Mouse (Mus musculus) liver, embryonic 14.5 days (tissue): ENCODE measurements around the gene Pinlyp. TPM values are rescaled to one million over a fixed set of nuclear protein-coding genes. Genes with fewer than 3 reads are reported as not detected.
"Not testable (repeated sequence)": the region's sequence is repeated elsewhere in the genome, so short reads cannot be mapped to it uniquely, and the experiment has no call there.

Experiments
- ATAC-seq: fragments of 200-750 bp; cut with Nextera tagmentation; 2 replicates; pipeline ENCODE4 v1.8.0; 2017; ENCODE audit warnings: moderate number of reproducible peaks, mild to moderate bottlenecking, moderate library complexity; ENCODE audit not compliant: insufficient read depth
- DNase-seq, 3 experiments: peaks; one replicate each; pipeline ENCODE4 v3.0.0-alpha.2; 2012 to 2013; ENCODE audit warnings: low read depth in 3 of 3, low spot score in 3 of 3
- H3K27ac ChIP-seq: fragments of 300-500 bp; sonication (generic); 2 replicates; pipeline ENCODE4 v1.5.1; 2014; ENCODE audit warnings: moderate library complexity, mild to moderate bottlenecking, control low read depth, inconsistent platforms
- H3K27me3 ChIP-seq: fragments of 300-500 bp; sonication (generic); 2 replicates; pipeline ENCODE4 v1.6.1; 2014; ENCODE audit warnings: mild to moderate bottlenecking, low read length, moderate library complexity; ENCODE audit not compliant: control insufficient read depth, insufficient read depth
- H3K36me3 ChIP-seq: fragments of 300-500 bp; sonication (generic); replicated peaks from 2 replicates; pipeline ENCODE4 v1.6.1; 2014; ENCODE audit warnings: low read depth; ENCODE audit not compliant: control insufficient read depth, insufficient read depth
- H3K4me1 ChIP-seq, 2 experiments: fragments of 200-500 bp in 1 of 2; fragments of 300-500 bp in 1 of 2; sonication (generic) in 1 of 2; replicated peaks; 2 replicates each; pipeline ENCODE4 v1.6.1; 2012 to 2014; ENCODE audit warnings: antibody characterized with exemption in 1 of 2, inconsistent platforms in 1 of 2, low read length in 1 of 2; ENCODE audit not compliant: control insufficient read depth in 2 of 2, insufficient read depth in 2 of 2
- H3K4me2 ChIP-seq: fragments of 300-500 bp; sonication (generic); 2 replicates; pipeline ENCODE4 v1.6.1; 2014; ENCODE audit warnings: low read depth, mild to moderate bottlenecking, control low read depth, moderate library complexity
- H3K4me3 ChIP-seq, 2 experiments: fragments of 200-500 bp in 1 of 2; fragments of 300-500 bp in 1 of 2; sonication (generic) in 1 of 2; 2 replicates each; pipeline ENCODE4 v1.5.1; 2012 to 2014; ENCODE audit warnings: low read depth in 2 of 2, low read length in 2 of 2, mild to moderate bottlenecking in 2 of 2, control low read depth in 1 of 2, inconsistent platforms in 1 of 2, moderate library complexity in 1 of 2; ENCODE audit not compliant: insufficient read depth in 1 of 2
- H3K9ac ChIP-seq: fragments of 300-500 bp; sonication (generic); replicated peaks from 2 replicates; pipeline ENCODE4 v1.6.1; 2014; ENCODE audit warnings: mild to moderate bottlenecking, control low read depth, moderate library complexity
- H3K9me3 ChIP-seq: fragments of 300-500 bp; sonication (generic); 2 replicates; pipeline ENCODE4 v1.6.1; 2016; ENCODE audit warnings: low read length, mixed read lengths; ENCODE audit not compliant: control insufficient read depth
- CTCF ChIP-seq: IDR thresholded peaks from 2 replicates; pipeline ENCODE4 v1.5.1; 2016; ENCODE audit warnings: antibody characterized with exemption, low read depth, control low read depth
- EP300 ChIP-seq: IDR thresholded peaks from 2 replicates; pipeline ENCODE4 v1.6.1; 2016; ENCODE audit warnings: antibody characterized with exemption, low read depth
- WGBS: fragments of 180-500 bp; shearing (Covaris S2); extraction: QIAGEN DNeasy Blood & Tissue Kit; methylation state at CpG from one replicate; pipeline ENCODE4 v1.1.7; 2014; ENCODE audit not compliant: insufficient replicate concordance; 5-methylcytosine and 5-hydroxymethylcytosine counted together
- polyA plus RNA-seq, 2 experiments: library from polyadenylated mRNA; depleted of rRNA in 1 of 2; stranded (reverse) in 1 of 2; unstranded in 1 of 2; fragments of >200 nt; fragmentation: Nextera tagmentation in 1 of 2; extraction: Ambion mirVana in 1 of 2; gene quantifications; 2 replicates each; pipeline versions ENCODE4 v1.2.1 to v1.2.3; 2012 to 2014

The Pinlyp gene
- polyA plus RNA-seq, 2 experiments: not detected

- no peak for DNase-seq
- Histone ChIP-seq H3K27me3 (no peaks in the 10 kb centered on the region; the same call in 1 of the 2 replicates), H3K4me1 (peaks cover under 1 to 10% of the 10 kb centered on the region in 2 experiments; a peak in 3 of 4 replicates), H3K9me3 (no peaks in the 10 kb centered on the region), H3K4me2 (no peak overlapping the region), H3K9ac (no peak overlapping the region), H3K27ac (no peak overlapping the region), H3K36me3 (no peaks in the 10 kb centered on the region), H3K4me3 (no peak overlapping the region)
- no peak for ATAC-seq
- 72% methylated on average over 12 of the region's 12 CpGs for WGBS
- TF ChIP-seq CTCF (no peak), EP300 (no peak)
Observed at GRCm38 (mm10) chr7:24525686-24526420, 20.1 kb downstream of the Pinlyp start.

GRCm38 (mm10) chr7:24524978-24525377 lies 20.9 kb downstream of the Pinlyp start:
- Histone ChIP-seq H3K9me3 (no peaks in the 10 kb centered on the region), H3K4me2 (no peak overlapping the region), H3K36me3 (no peaks in the 10 kb centered on the region), H3K9ac (no peak overlapping the region), H3K27ac (no peak overlapping the region), H3K4me3 (no peak overlapping the region), H3K27me3 (no peaks in the 10 kb centered on the region; the same call in 1 of the 2 replicates), H3K4me1 (peaks cover 0 to 9% of the 10 kb centered on the region in 2 experiments; a peak in 2 of 4 replicates)
- 63% methylated on average over 6 of the region's 6 CpGs for WGBS
- no peak for DNase-seq
- TF ChIP-seq EP300: no peak
- TF ChIP-seq CTCF: no peak
- no peak for ATAC-seq

- DNase-seq (no peak), ATAC-seq (no peak)
- no peak overlapping the region for H3K4me2 ChIP-seq
- no peak overlapping the region for H3K4me3 ChIP-seq
- TF ChIP-seq CTCF (no peak), EP300 (no peak)
- no peaks in the 10 kb centered on the region for H3K36me3 ChIP-seq
- WGBS: 52% methylated on average over 6 of the region's 6 CpGs
- H3K27me3 ChIP-seq: no peaks in the 10 kb centered on the region; the same call in 1 of the 2 replicates
- H3K27ac ChIP-seq: no peak overlapping the region
- no peaks in the 10 kb centered on the region for H3K4me1 ChIP-seq
- no peak overlapping the region for H3K9ac ChIP-seq
- H3K9me3 ChIP-seq: no peaks in the 10 kb centered on the region
Observed at GRCm38 (mm10) chr7:24523723-24524122, 22.2 kb downstream of the Pinlyp start.

- WGBS: 41% methylated on average over 5 of the region's 5 CpGs
- DNase-seq (no peak), ATAC-seq (no peak)
- Histone ChIP-seq H3K27me3 (no peaks in the 10 kb centered on the region; the same call in 1 of the 2 replicates), H3K27ac (no peak overlapping the region), H3K9me3 (no peaks in the 10 kb centered on the region), H3K36me3 (no peaks in the 10 kb centered on the region), H3K4me1 (no peaks in the 10 kb centered on the region), H3K4me3 (no peak overlapping the region), H3K4me2 (no peak overlapping the region), H3K9ac (no peak overlapping the region)
- TF ChIP-seq CTCF (no peak), EP300 (no peak)
Observed at GRCm38 (mm10) chr7:24522805-24523204, 23.1 kb downstream of the Pinlyp start.

- not testable (repeated sequence) for H3K4me3 ChIP-seq, H3K27ac ChIP-seq, H3K36me3 ChIP-seq, H3K4me1 ChIP-seq, H3K4me2 ChIP-seq, H3K9ac ChIP-seq, H3K9me3 ChIP-seq, H3K27me3 ChIP-seq, DNase-seq, ATAC-seq
- 73% methylated on average over 10 of the region's 10 CpGs for WGBS
Observed at GRCm38 (mm10) chr7:24520054-24520453, 25.9 kb downstream of the Pinlyp start.
